ENCODE assay signal across 8 mouse cellular contexts in genomic region chr11:117976081-117976582, GRCm38 (mm10). TPM values are rescaled to one million over a fixed set of nuclear protein-coding genes. Genes with fewer than 3 reads are reported as not detected.
A peak's percentile ranks its signal among the peaks of the same experiment; 100 is the strongest.
DNase-seq lines count a peak whose midpoint lies in the region; ATAC-seq and TF ChIP-seq lines count a peak whose summit lies in the region.

No protein-coding gene starts in this region.

- no peaks in the 10 kb centered on the region for H3K9me3 ChIP-seq in intestine, embryonic 15.5 days
- no peaks in the 10 kb centered on the region for H3K9me3 ChIP-seq in intestine, embryonic 16.5 days (ENCODE audit: control insufficient read depth, low read length)
- no peaks in the 10 kb centered on the region for H3K9me3 ChIP-seq in forebrain, embryonic 13.5 days (replicated peaks)
- no peaks in the 10 kb centered on the region for H3K9me3 ChIP-seq in hindbrain, embryonic 13.5 days
- no peaks in the 10 kb centered on the region for H3K9me3 ChIP-seq in lung, postnatal 0 days (ENCODE audit: low read length)

- 0 out of 2 replicates have a peak overlapping the region, but pooled peaks have one; percentile 8 for H3K9ac ChIP-seq in intestine, embryonic 15.5 days
- no peak overlapping the region for H3K9ac ChIP-seq in intestine, embryonic 16.5 days (ENCODE audit: low read depth, low read length)
- H3K9ac ChIP-seq in forebrain, embryonic 13.5 days: peak overlapping the region; percentile 41
- peak overlapping the region; percentile 36 for H3K9ac ChIP-seq in hindbrain, embryonic 13.5 days
- no peak overlapping the region for H3K9ac ChIP-seq in lung, postnatal 0 days (replicated peaks; ENCODE audit: low read depth)

- no peak for TF ChIP-seq CTCF in lung, postnatal 0 days (IDR thresholded peaks at IDR 0.05)

- DNase-seq in brain, adult 2 months (ENCODE audit: low read depth, low spot score): peak; percentile 71
- peak; percentile 89 for DNase-seq in lung, postnatal 0 days (ENCODE audit: low spot score)
- peak; percentile 82 for DNase-seq in retina, postnatal 1 day
- no peak for DNase-seq in frontal cortex, postnatal 10 days (ENCODE audit: low spot score in 2 of 2)

- H3K4me2 ChIP-seq in intestine, embryonic 15.5 days (replicated peaks): no peak overlapping the region
- H3K4me2 ChIP-seq in intestine, embryonic 16.5 days (ENCODE audit: low read depth, low read length): no peak overlapping the region
- peak overlapping the region; percentile 24 for H3K4me2 ChIP-seq in forebrain, embryonic 13.5 days
- H3K4me2 ChIP-seq in hindbrain, embryonic 13.5 days: no peak overlapping the region
- H3K4me2 ChIP-seq in lung, postnatal 0 days (replicated peaks; ENCODE audit: low read depth, low read length): no peak overlapping the region

- peaks cover 23% of the 10 kb centered on the region for H3K4me1 ChIP-seq in intestine, embryonic 15.5 days (replicated peaks)
- peaks cover 24% of the 10 kb centered on the region for H3K4me1 ChIP-seq in intestine, embryonic 16.5 days (ENCODE audit: control insufficient read depth, insufficient read depth, low read length)
- peaks cover 30% of the 10 kb centered on the region for H3K4me1 ChIP-seq in forebrain, embryonic 13.5 days
- peaks cover 30% of the 10 kb centered on the region for H3K4me1 ChIP-seq in hindbrain, embryonic 13.5 days (replicated peaks)
- peaks cover 24% of the 10 kb centered on the region; the same call in 1 of the 2 replicates for H3K4me1 ChIP-seq in lung, postnatal 0 days (ENCODE audit: insufficient read depth, low read depth, low read length)

- no peak for TF ChIP-seq EP300 in lung, postnatal 0 days (IDR thresholded peaks at IDR 0.05)

- ATAC-seq in intestine, embryonic 15.5 days: 0 out of 2 replicates have a peak, but pooled peaks have one; percentile 22
- ATAC-seq in intestine, embryonic 16.5 days: no peak
- ATAC-seq in forebrain, embryonic 13.5 days: peak; percentile 62
- ATAC-seq in hindbrain, embryonic 13.5 days (ENCODE audit: low FRiP score): peak; percentile 49
- ATAC-seq in lung, postnatal 0 days: peak; percentile 87

- WGBS in intestine, embryonic 15.5 days: 33% methylated on average over 8 of the region's 8 CpGs
- 37% methylated on average over 8 of the region's 8 CpGs for WGBS in intestine, embryonic 16.5 days
- WGBS in forebrain, embryonic 13.5 days: under 1% methylated on average over 8 of the region's 8 CpGs
- 3% methylated on average over 8 of the region's 8 CpGs for WGBS in hindbrain, embryonic 13.5 days
- 25% methylated on average over 8 of the region's 8 CpGs for WGBS in lung, postnatal 0 days

- no peak overlapping the region for H3K4me3 ChIP-seq in intestine, embryonic 15.5 days (replicated peaks)
- H3K4me3 ChIP-seq in intestine, embryonic 16.5 days (ENCODE audit: low read length): no peak overlapping the region
- no peak overlapping the region for H3K4me3 ChIP-seq in forebrain, embryonic 13.5 days
- no peak overlapping the region for H3K4me3 ChIP-seq in hindbrain, embryonic 13.5 days
- H3K4me3 ChIP-seq in lung, postnatal 0 days (ENCODE audit: low read depth, low read length): no peak overlapping the region

- H3K27me3 ChIP-seq in intestine, embryonic 15.5 days (replicated peaks): no peaks in the 10 kb centered on the region
- no peaks in the 10 kb centered on the region for H3K27me3 ChIP-seq in intestine, embryonic 16.5 days (replicated peaks; ENCODE audit: control insufficient read depth, insufficient read depth, low read length)
- peaks cover 14% of the 10 kb centered on the region for H3K27me3 ChIP-seq in forebrain, embryonic 13.5 days
- 0 out of 2 replicates have a peak, but pooled peaks cover 13% of the 10 kb centered on the region for H3K27me3 ChIP-seq in hindbrain, embryonic 13.5 days
- no peaks in the 10 kb centered on the region for H3K27me3 ChIP-seq in lung, postnatal 0 days (replicated peaks; ENCODE audit: insufficient read depth, low read length)

- 0 out of 2 replicates have a peak overlapping the region, but pooled peaks have one; percentile 37 for H3K27ac ChIP-seq in intestine, embryonic 15.5 days
- no peak overlapping the region for H3K27ac ChIP-seq in intestine, embryonic 16.5 days (ENCODE audit: low read length)
- peak overlapping the region; percentile 70 for H3K27ac ChIP-seq in forebrain, embryonic 13.5 days
- H3K27ac ChIP-seq in hindbrain, embryonic 13.5 days: peak overlapping the region; percentile 84
- peak overlapping the region; percentile 85 for H3K27ac ChIP-seq in lung, postnatal 0 days (ENCODE audit: low read length)

- no peaks in the 10 kb centered on the region for H3K36me3 ChIP-seq in intestine, embryonic 15.5 days
- no peaks in the 10 kb centered on the region for H3K36me3 ChIP-seq in intestine, embryonic 16.5 days (ENCODE audit: control insufficient read depth, insufficient read depth, low read length)
- H3K36me3 ChIP-seq in forebrain, embryonic 13.5 days (ENCODE audit: poor library complexity, severe bottlenecking): no peaks in the 10 kb centered on the region
- H3K36me3 ChIP-seq in hindbrain, embryonic 13.5 days: no peaks in the 10 kb centered on the region
- no peaks in the 10 kb centered on the region for H3K36me3 ChIP-seq in lung, postnatal 0 days (ENCODE audit: insufficient read depth, low read length)

RNA-seq across cellular contexts. Expression of gene Socs3, which starts 6.3 kb away (rescaled TPM):
- polyA plus RNA-seq in intestine, embryonic 15.5 days (2015; fragmentation: Nextera tagmentation; extraction: Ambion mirVana): 18.4 and 19.1 TPM in 2 replicates
- polyA plus RNA-seq in intestine, embryonic 16.5 days (2015; fragmentation: Nextera tagmentation; extraction: Ambion mirVana): 18.9 and 21.2 TPM in 2 replicates
- 12.4 and 13.5 TPM in 2 replicates for polyA plus RNA-seq in forebrain, embryonic 13.5 days (2015; fragmentation: Nextera tagmentation; extraction: Ambion mirVana)
- 8.3 and 8.8 TPM in 2 replicates for polyA plus RNA-seq in hindbrain, embryonic 13.5 days (2015; fragmentation: Nextera tagmentation; extraction: Ambion mirVana)
- polyA plus RNA-seq in lung, postnatal 0 days (2015; fragmentation: Nextera tagmentation; extraction: Ambion mirVana): 27.5 and 57.0 TPM in 2 replicates

RNA-seq across cellular contexts. Expression of gene Pgs1, which starts 10.0 kb away (rescaled TPM):
- polyA plus RNA-seq in intestine, embryonic 15.5 days (2015; fragmentation: Nextera tagmentation; extraction: Ambion mirVana): 32.6 and 33.5 TPM in 2 replicates
- 33.9 and 35.7 TPM in 2 replicates for polyA plus RNA-seq in intestine, embryonic 16.5 days (2015; fragmentation: Nextera tagmentation; extraction: Ambion mirVana)
- polyA plus RNA-seq in forebrain, embryonic 13.5 days (2015; fragmentation: Nextera tagmentation; extraction: Ambion mirVana): 42.7 and 47.7 TPM in 2 replicates
- 47.4 and 47.6 TPM in 2 replicates for polyA plus RNA-seq in hindbrain, embryonic 13.5 days (2015; fragmentation: Nextera tagmentation; extraction: Ambion mirVana)
- polyA plus RNA-seq in lung, postnatal 0 days (2015; fragmentation: Nextera tagmentation; extraction: Ambion mirVana): 88.6 and 89.5 TPM in 2 replicates

Comparison
In these comparisons a context has a peak if more than half of its experiments do, and no peak if none do; other contexts are left out.
1. H3K9ac ChIP-seq: peak in intestine, embryonic 15.5 days (single experiment), forebrain, embryonic 13.5 days (single experiment) and hindbrain, embryonic 13.5 days (single experiment); none in intestine, embryonic 16.5 days (single experiment) and lung, postnatal 0 days (single experiment).
2. DNase-seq: peak in brain, adult 2 months (single experiment), lung, postnatal 0 days (single experiment) and retina, postnatal 1 day (single experiment); none in frontal cortex, postnatal 10 days (0 of 2).